Mouse (Mus musculus) erythroid progenitor cell, adult 5-6 weeks (primary cell): ENCODE measurements around the gene Tedc1. TPM values are rescaled to one million over a fixed set of nuclear protein-coding genes. Genes with fewer than 3 reads are reported as not detected.
A peak's percentile ranks its signal among the peaks of the same experiment; 100 is the strongest.

Experiments
- ATAC-seq: replicated peaks from 2 replicates; pipeline ENCODE4 v1.8.0; 2016; ENCODE audit warnings: moderate number of reproducible peaks, mild to moderate bottlenecking, moderate TSS enrichment, inconsistent platforms; ENCODE audit not compliant: poor library complexity, low FRiP score, severe bottlenecking
- total RNA-seq, 2 experiments: library from RNA; stranded (forward) in 1 of 2; stranded (reverse) in 1 of 2; fragments of 150-400 nt in 1 of 2; fragments of 186-747, 209-891 nt in 1 of 2; gene quantifications; 2 replicates each; pipeline versions ENCODE4 v1.2.3 to v1.2.4; 2015 to 2017; ENCODE audit warnings: low replicate concordance in 2 of 2

Gene Tedc1
- total RNA-seq, 2 experiments from 2014 or later, result 11.3 to 38.9 TPM

- no peak for ATAC-seq
These were observed 17.0 kb upstream of the Tedc1 start for GRCm38 (mm10) chr12:113138901-113139864.

- ATAC-seq, result peak; percentile 75
These were observed 16.2 kb upstream of the Tedc1 start, which contains the start of gene Crip2 for GRCm38 (mm10) chr12:113139908-113140615. TSS of gene Crip2 (plus strand) at chr12:113140236.

DNA sequence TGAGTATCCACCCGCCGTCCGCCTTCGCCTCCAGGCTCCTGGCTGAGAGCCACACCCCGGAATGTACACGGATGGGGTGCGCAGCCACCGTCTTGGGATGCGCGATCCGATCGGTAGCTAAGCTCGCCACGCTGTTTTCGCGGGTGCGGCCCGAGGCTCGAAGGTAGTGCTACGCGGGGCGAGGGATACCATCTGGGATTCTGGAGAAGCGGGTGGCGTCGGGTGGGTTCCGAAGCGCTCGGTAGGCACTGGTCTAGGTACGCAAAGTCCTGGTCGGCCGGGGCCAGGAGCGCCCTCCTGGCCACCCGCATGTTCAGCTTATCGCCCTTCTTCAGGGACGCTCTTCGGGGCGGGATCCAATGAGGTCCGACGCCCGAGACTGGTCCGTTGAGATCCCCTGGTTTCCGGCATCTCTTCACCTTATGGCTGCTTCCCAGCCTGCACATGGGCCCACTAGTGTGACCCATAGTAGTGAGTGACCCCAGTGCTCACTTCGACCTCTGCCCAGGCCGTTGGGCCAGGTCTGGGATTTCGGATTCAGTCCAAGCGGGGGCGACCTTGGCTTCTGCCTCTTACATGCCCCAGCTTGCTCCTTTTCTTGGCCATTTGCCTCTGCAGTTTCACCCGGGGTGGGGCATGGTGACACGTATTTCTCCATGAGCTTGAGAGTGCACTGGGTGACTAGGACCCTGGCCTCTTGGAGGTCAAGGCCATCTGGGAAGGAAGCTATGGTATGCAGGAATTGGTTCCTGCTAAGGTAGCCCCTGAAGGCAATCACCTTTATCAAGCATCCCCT, 15.4 kb upstream of the Tedc1 start:
- ATAC-seq, result peak; percentile 74

GRCm38 (mm10) chr12:113141531-113141973, 14.7 kb upstream of the Tedc1 start:
- no peak for ATAC-seq

GRCm38 (mm10) chr12:113142021-113142975, 13.9 kb upstream of the Tedc1 start:
- no peak for ATAC-seq

DNA sequence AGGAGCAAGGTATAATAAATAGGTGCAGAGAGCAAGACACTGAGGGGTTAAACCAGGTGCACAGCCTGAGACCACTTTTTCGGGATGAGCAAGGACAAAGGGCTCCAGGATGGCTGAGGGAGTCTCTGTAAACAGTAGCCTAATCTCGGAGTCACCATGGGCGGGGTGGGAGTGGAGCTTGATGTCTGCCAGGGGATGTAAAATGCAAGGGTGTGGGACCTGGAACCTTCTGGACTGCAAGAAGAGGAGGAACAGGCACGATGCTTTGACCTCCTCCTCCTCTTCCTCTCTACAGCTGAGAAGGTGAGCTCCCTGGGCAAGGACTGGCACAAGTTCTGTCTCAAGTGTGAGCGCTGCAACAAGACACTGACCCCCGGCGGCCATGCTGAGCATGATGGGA, 13.1 kb upstream of the Tedc1 start:
- no peak for ATAC-seq

- ATAC-seq, result 0 out of 2 replicates have a peak, but pooled peaks have one; percentile 18
These were observed 12.0 kb upstream of the Tedc1 start for GRCm38 (mm10) chr12:113144001-113144756.

GRCm38 (mm10) chr12:113144886-113145285, 11.3 kb upstream of the Tedc1 start:
- no peak for ATAC-seq

DNA sequence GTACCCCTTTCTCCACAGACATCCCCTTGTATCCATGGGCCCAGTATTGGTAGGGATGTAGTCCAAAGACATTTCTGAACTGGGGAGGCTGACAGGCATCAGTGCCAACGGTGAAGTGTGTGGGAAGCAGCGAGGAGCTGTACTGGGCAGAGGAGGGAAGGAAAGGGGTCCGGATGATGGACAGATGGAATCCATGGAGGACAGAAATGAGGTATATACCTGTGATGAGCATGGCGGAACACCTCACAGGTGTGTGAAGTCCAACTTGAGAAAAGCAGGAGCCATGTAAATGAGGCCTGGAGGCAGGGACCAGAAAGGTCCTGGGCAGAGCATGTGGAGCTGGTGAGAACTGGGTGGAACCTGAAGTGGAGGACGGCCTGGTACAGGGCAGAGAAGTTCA, 10.6 kb upstream of the Tedc1 start:
- no peak for ATAC-seq

GRCm38 (mm10) chr12:113146112-113147057, 9.8 kb upstream of the Tedc1 start, which contains the start of gene Crip1:
TSS of gene Crip1 (plus strand) at chr12:113146316.
- ATAC-seq, result peak; percentile 54

- no peak for ATAC-seq
These were observed 8.7 kb upstream of the Tedc1 start for GRCm38 (mm10) chr12:113147481-113147880.

DNA sequence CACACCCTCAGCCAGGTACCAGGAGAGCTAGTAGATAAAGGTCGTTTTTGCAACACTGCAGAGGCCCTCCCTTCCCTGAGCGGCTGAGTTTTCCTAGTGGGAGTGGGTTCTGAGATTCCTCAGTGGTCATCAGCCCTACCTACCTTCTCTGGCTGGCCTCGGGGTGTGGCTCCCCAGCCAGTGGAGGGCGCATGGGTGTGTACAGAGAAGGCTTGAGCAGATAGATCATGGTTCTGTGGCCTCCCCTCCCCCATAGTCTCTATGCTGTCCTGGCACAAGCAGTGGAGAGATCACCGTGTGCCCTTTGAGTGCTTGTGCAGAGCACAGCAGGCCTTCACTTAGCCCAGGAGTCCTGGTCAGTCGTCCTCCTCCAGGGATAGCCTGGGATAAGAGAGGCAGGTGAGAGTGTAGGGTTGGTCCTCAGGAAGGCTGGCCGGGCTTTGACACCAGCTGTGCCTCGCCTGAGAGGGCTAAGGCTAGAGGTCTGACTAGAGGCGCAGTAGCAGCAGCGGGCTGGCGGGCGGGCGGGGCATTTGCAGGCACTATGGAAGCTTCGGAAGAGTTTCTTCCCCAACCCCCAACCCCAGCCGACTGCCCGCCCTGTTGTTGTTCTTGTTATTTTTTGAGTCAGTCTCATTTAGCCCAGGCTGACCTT, 7.7 kb upstream of the Tedc1 start:
- ATAC-seq, result no peak

- no peak for ATAC-seq
These were observed 6.9 kb upstream of the Tedc1 start for GRCm38 (mm10) chr12:113149341-113149740.

- ATAC-seq, result no peak
These were observed 6.3 kb upstream of the Tedc1 start for GRCm38 (mm10) chr12:113149896-113150295.

- ATAC-seq, result no peak
These were observed 5.6 kb upstream of the Tedc1 start for GRCm38 (mm10) chr12:113150591-113150990.

GRCm38 (mm10) chr12:113151046-113151445, 5.2 kb upstream of the Tedc1 start:
- ATAC-seq, result no peak
